Mouse (Mus musculus) small intestine, adult 2 months (tissue): ENCODE data around the gene Klf3.

Experiments used
- CTCF ChIP-seq: fragments of 200-500 bp; IDR thresholded peaks from 2 replicates; pipeline ENCODE4 v1.5.1; 2012; ENCODE audit warnings: low read depth, mild to moderate bottlenecking, control low read depth, inconsistent platforms, low read length, moderate library complexity, mixed read lengths; ENCODE audit not compliant: insufficient replicate concordance, insufficient read length; ENCODE audit errors: extremely low read depth
- POLR2A ChIP-seq: fragments of 200-500 bp; IDR thresholded peaks from 2 replicates; pipeline ENCODE4 v1.6.1; 2012; ENCODE audit warnings: low read depth, mild to moderate bottlenecking, control low read depth, inconsistent platforms, low read length, moderate library complexity

DNA sequence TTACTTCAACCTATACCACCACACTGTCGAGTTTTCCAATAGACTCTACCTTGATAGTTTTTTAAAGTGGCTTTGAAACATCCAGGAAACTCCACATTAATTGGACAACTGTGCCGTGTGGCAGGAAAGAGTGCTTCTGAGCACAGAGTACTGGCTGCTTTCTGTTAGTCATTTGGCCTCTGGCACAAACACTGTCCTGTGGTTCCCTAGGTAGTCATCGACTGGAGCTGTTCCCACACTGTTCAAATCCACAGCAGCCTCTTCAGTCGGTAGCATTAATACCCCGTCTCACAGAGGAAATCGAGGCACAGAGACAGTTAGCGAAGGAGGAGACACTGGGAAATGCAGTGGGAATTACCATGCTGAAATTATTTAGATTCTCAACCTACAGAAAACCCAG lies 22.3 kb downstream of the Klf3 start:
- TF ChIP-seq CTCF (no peak), POLR2A (no peak)
